Mouse (Mus musculus): Measurements from ENCODE around the gene Gm10553. TPM values are rescaled to one million over a fixed set of nuclear protein-coding genes. Genes with fewer than 3 reads are reported as not detected.
"Not testable (repeated sequence)": the region's sequence is repeated elsewhere in the genome, so short reads cannot be mapped to it uniquely, and the experiment has no call there.

Gm10553 gene
- polyA plus RNA-seq, 1 experiment from 2014 or later, result not detected

- not testable (repeated sequence) for DNase-seq (ENCODE audit: low spot score); H3K9me3 ChIP-seq (ENCODE audit: control insufficient read depth, low read length); H3K27me3 ChIP-seq (replicated peaks; ENCODE audit: control insufficient read depth, insufficient read depth, low read length); H3K4me1 ChIP-seq (ENCODE audit: control insufficient read depth, insufficient read depth, low read length); H3K9ac ChIP-seq (ENCODE audit: low read depth, low read length); ATAC-seq (ENCODE audit: low read depth); H3K4me3 ChIP-seq (ENCODE audit: low read depth, low read length); H3K36me3 ChIP-seq (ENCODE audit: control insufficient read depth, insufficient read depth, low read length); H3K27ac ChIP-seq (replicated peaks; ENCODE audit: low read depth, low read length); H3K4me2 ChIP-seq (ENCODE audit: low read depth, low read length)
- WGBS, result 85% methylated on average over 4 of the region's 4 CpGs
These were observed 5.4 kb downstream of the Gm10553 start for GRCm38 (mm10) chr1:85105336-85105735.

DNA sequence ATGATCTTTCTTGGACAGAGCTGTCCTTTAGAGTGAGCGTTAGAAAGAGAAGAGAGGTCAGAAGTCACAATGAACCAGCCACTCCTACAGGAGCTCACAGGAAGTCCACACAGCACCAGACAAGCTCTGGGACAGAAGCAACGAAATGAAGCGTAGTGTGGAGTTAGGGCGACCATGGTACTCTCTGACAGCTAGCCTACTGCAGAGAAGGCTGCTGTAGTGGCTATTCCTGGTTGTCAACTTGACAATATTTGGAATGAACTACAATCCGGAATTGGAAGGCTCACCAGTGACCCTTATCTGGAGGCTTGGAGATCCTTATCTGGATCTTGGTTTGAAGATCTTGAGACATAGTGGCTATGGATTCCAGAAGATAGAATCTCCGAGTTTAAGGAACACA is 6.0 kb downstream of the Gm10553 start:
- not testable (repeated sequence) for H3K4me2 ChIP-seq (ENCODE audit: low read depth, low read length); H3K9ac ChIP-seq (ENCODE audit: low read depth, low read length); H3K4me3 ChIP-seq (ENCODE audit: low read depth, low read length); H3K27me3 ChIP-seq (replicated peaks; ENCODE audit: control insufficient read depth, insufficient read depth, low read length); H3K27ac ChIP-seq (replicated peaks; ENCODE audit: low read depth, low read length); DNase-seq (ENCODE audit: low spot score); H3K4me1 ChIP-seq (ENCODE audit: control insufficient read depth, insufficient read depth, low read length); H3K9me3 ChIP-seq (ENCODE audit: control insufficient read depth, low read length); H3K36me3 ChIP-seq (ENCODE audit: control insufficient read depth, insufficient read depth, low read length); ATAC-seq (ENCODE audit: low read depth)
- 71% methylated on average over 5 of the region's 6 CpGs for WGBS

GRCm38 (mm10) chr1:85109753-85110152 is 9.8 kb downstream of the Gm10553 start, which contains the start of gene A530032D15Rik:
Gene A530032D15Rik, minus strand, starts transcription at chr1:85109853.
- WGBS, result no CpG with 5 or more reads among the region's 7 CpGs
- not testable (repeated sequence) for H3K4me1 ChIP-seq (ENCODE audit: control insufficient read depth, insufficient read depth, low read length); H3K4me2 ChIP-seq (ENCODE audit: low read depth, low read length)

DNA sequence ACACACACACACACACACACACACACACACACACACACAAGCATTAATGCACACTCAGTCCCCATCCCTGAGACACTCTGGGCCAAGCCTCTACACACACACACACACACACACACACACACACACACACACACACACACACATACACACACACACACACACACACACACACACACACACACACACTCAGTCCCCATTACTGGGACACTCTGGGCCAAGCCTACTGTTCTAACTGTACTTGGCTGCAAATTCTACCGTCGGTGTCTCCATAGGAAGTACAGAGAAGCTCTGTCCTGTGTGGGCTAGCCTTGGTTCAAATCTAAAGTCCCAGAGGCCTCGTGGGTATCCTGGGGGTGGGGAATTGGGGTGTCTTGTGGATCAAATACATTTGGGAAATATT is 10.9 kb downstream of the Gm10553 start:
- not testable (repeated sequence) for H3K9me3 ChIP-seq (ENCODE audit: control insufficient read depth, low read length); ATAC-seq (ENCODE audit: low read depth); H3K36me3 ChIP-seq (ENCODE audit: control insufficient read depth, insufficient read depth, low read length); H3K27me3 ChIP-seq (replicated peaks; ENCODE audit: control insufficient read depth, insufficient read depth, low read length); H3K4me1 ChIP-seq (ENCODE audit: control insufficient read depth, insufficient read depth, low read length); DNase-seq (ENCODE audit: low spot score); H3K27ac ChIP-seq (replicated peaks; ENCODE audit: low read depth, low read length); H3K9ac ChIP-seq (ENCODE audit: low read depth, low read length); H3K4me3 ChIP-seq (ENCODE audit: low read depth, low read length); H3K4me2 ChIP-seq (ENCODE audit: low read depth, low read length)
- 83% methylated on average over 2 of the region's 3 CpGs for WGBS

More at GRCm38 (mm10) chr1:85109753-85110152, 9.8 kb downstream of the Gm10553 start, which contains the start of gene A530032D15Rik:
- H3K9ac ChIP-seq (ENCODE audit: low read depth, low read length); DNase-seq (ENCODE audit: low spot score); H3K27me3 ChIP-seq (replicated peaks; ENCODE audit: control insufficient read depth, insufficient read depth, low read length); H3K36me3 ChIP-seq (ENCODE audit: control insufficient read depth, insufficient read depth, low read length); H3K9me3 ChIP-seq (ENCODE audit: control insufficient read depth, low read length); H3K27ac ChIP-seq (replicated peaks; ENCODE audit: low read depth, low read length); ATAC-seq (ENCODE audit: low read depth); H3K4me3 ChIP-seq (ENCODE audit: low read depth, low read length): not testable (repeated sequence)

GRCm38 (mm10) chr1:85111572-85111971 is 11.6 kb downstream of the Gm10553 start:
- not testable (repeated sequence) for H3K27ac ChIP-seq (replicated peaks; ENCODE audit: low read depth, low read length); H3K4me1 ChIP-seq (ENCODE audit: control insufficient read depth, insufficient read depth, low read length); DNase-seq (ENCODE audit: low spot score); H3K9ac ChIP-seq (ENCODE audit: low read depth, low read length); ATAC-seq (ENCODE audit: low read depth); H3K9me3 ChIP-seq (ENCODE audit: control insufficient read depth, low read length); H3K36me3 ChIP-seq (ENCODE audit: control insufficient read depth, insufficient read depth, low read length); H3K4me2 ChIP-seq (ENCODE audit: low read depth, low read length); H3K27me3 ChIP-seq (replicated peaks; ENCODE audit: control insufficient read depth, insufficient read depth, low read length); H3K4me3 ChIP-seq (ENCODE audit: low read depth, low read length)
- 57% methylated on average over 9 of the region's 10 CpGs for WGBS

GRCm38 (mm10) chr1:85112266-85112665 is 12.3 kb downstream of the Gm10553 start:
- H3K27me3 ChIP-seq (replicated peaks; ENCODE audit: control insufficient read depth, insufficient read depth, low read length); H3K4me1 ChIP-seq (ENCODE audit: control insufficient read depth, insufficient read depth, low read length); H3K9ac ChIP-seq (ENCODE audit: low read depth, low read length); ATAC-seq (ENCODE audit: low read depth); H3K27ac ChIP-seq (replicated peaks; ENCODE audit: low read depth, low read length); H3K4me2 ChIP-seq (ENCODE audit: low read depth, low read length); H3K4me3 ChIP-seq (ENCODE audit: low read depth, low read length); H3K36me3 ChIP-seq (ENCODE audit: control insufficient read depth, insufficient read depth, low read length); H3K9me3 ChIP-seq (ENCODE audit: control insufficient read depth, low read length): not testable (repeated sequence)
- peak; percentile 0 for DNase-seq (ENCODE audit: low spot score)
- WGBS, result 88% methylated on average over 7 of the region's 7 CpGs

DNA sequence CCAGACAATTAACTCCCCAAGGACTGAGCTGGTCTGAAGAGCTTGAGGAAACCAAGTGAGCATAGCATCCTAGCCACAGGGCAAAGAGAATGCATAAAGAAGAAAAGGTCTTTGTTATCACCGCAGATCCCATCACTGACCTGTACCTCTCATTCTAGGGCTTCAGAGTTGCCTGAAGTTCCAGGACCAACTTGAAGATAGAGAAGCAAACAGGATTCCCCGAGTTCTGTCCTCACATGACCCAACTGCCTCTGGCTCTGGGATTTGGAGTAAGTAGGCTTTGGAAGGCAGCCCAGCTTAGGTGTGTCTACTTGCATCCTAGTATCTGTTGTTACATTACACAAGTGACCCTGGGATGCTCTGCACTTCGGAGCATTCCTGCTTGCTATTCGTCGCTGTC is 12.9 kb downstream of the Gm10553 start:
- not testable (repeated sequence) for H3K27me3 ChIP-seq (replicated peaks; ENCODE audit: control insufficient read depth, insufficient read depth, low read length); H3K4me1 ChIP-seq (ENCODE audit: control insufficient read depth, insufficient read depth, low read length); DNase-seq (ENCODE audit: low spot score); H3K36me3 ChIP-seq (ENCODE audit: control insufficient read depth, insufficient read depth, low read length); H3K9me3 ChIP-seq (ENCODE audit: control insufficient read depth, low read length); H3K9ac ChIP-seq (ENCODE audit: low read depth, low read length); ATAC-seq (ENCODE audit: low read depth); H3K4me3 ChIP-seq (ENCODE audit: low read depth, low read length); H3K4me2 ChIP-seq (ENCODE audit: low read depth, low read length); H3K27ac ChIP-seq (replicated peaks; ENCODE audit: low read depth, low read length)
- 61% methylated on average over 2 of the region's 5 CpGs for WGBS

GRCm38 (mm10) chr1:85114078-85114477 is 14.1 kb downstream of the Gm10553 start:
- DNase-seq (ENCODE audit: low spot score), result peak; percentile 0
- not testable (repeated sequence) for H3K36me3 ChIP-seq (ENCODE audit: control insufficient read depth, insufficient read depth, low read length); H3K4me1 ChIP-seq (ENCODE audit: control insufficient read depth, insufficient read depth, low read length); H3K27me3 ChIP-seq (replicated peaks; ENCODE audit: control insufficient read depth, insufficient read depth, low read length); H3K27ac ChIP-seq (replicated peaks; ENCODE audit: low read depth, low read length); H3K4me2 ChIP-seq (ENCODE audit: low read depth, low read length); H3K4me3 ChIP-seq (ENCODE audit: low read depth, low read length); ATAC-seq (ENCODE audit: low read depth); H3K9ac ChIP-seq (ENCODE audit: low read depth, low read length); H3K9me3 ChIP-seq (ENCODE audit: control insufficient read depth, low read length)
- WGBS, result 78% methylated on average over 3 of the region's 3 CpGs

GRCm38 (mm10) chr1:85114666-85115402 is 14.9 kb downstream of the Gm10553 start:
- H3K36me3 ChIP-seq (ENCODE audit: control insufficient read depth, insufficient read depth, low read length); H3K4me2 ChIP-seq (ENCODE audit: low read depth, low read length); H3K9ac ChIP-seq (ENCODE audit: low read depth, low read length); H3K9me3 ChIP-seq (ENCODE audit: control insufficient read depth, low read length); DNase-seq (ENCODE audit: low spot score); ATAC-seq (ENCODE audit: low read depth); H3K4me1 ChIP-seq (ENCODE audit: control insufficient read depth, insufficient read depth, low read length); H3K4me3 ChIP-seq (ENCODE audit: low read depth, low read length); H3K27me3 ChIP-seq (replicated peaks; ENCODE audit: control insufficient read depth, insufficient read depth, low read length); H3K27ac ChIP-seq (replicated peaks; ENCODE audit: low read depth, low read length): not testable (repeated sequence)
- 56% methylated on average over 6 of the region's 6 CpGs for WGBS
